Mouse (Mus musculus): ENCODE measurements at regions not wholly inside any gene's neighbourhood (a gene's known extent, or its start where the extent isn't known, plus 50 kb on each side); places are given as distances from the start of the nearest gene placed in this dataset.
A peak's percentile ranks its signal among the peaks of the same experiment; 100 is the strongest.

GRCm38 (mm10) chr9:17294327-17294726, 793.2 kb upstream of the Fat3 start:
- no peak for DNase-seq

- no peak for DNase-seq
These were observed 787.9 kb upstream of the Fat3 start for GRCm38 (mm10) chr9:17288790-17289596.

GRCm38 (mm10) chr9:17279334-17279990, 778.4 kb upstream of the Fat3 start:
- no peak for DNase-seq

GRCm38 (mm10) chr9:17272616-17273015, 771.5 kb upstream of the Fat3 start:
- no peak for DNase-seq

GRCm38 (mm10) chr9:17269624-17270023, 768.5 kb upstream of the Fat3 start:
- DNase-seq, result peak; percentile 41

GRCm38 (mm10) chr9:17257148-17257547, 756.1 kb upstream of the Fat3 start:
- peak; percentile 79 for DNase-seq

- no peak for DNase-seq
These were observed 726.0 kb upstream of the Fat3 start for GRCm38 (mm10) chr9:17227091-17227481.

GRCm38 (mm10) chr9:17226475-17227090, 725.5 kb upstream of the Fat3 start:
- no peak for DNase-seq

GRCm38 (mm10) chr9:17195339-17195738, 694.3 kb upstream of the Fat3 start:
- DNase-seq, result no peak

- peak; percentile 7 for DNase-seq
These were observed 688.5 kb upstream of the Fat3 start for GRCm38 (mm10) chr9:17189552-17189951.

GRCm38 (mm10) chr9:17168193-17168592, 667.1 kb upstream of the Fat3 start:
- DNase-seq, result no peak

GRCm38 (mm10) chr9:17166331-17166730, 665.2 kb upstream of the Fat3 start:
- DNase-seq, result no peak

- no peak for DNase-seq
These were observed 657.6 kb upstream of the Fat3 start for GRCm38 (mm10) chr9:17158481-17159366.

- no peak for DNase-seq
These were observed 651.3 kb upstream of the Fat3 start for GRCm38 (mm10) chr9:17152369-17152768.

GRCm38 (mm10) chr9:17149424-17149823, 648.3 kb upstream of the Fat3 start:
- DNase-seq, result no peak
